ENCODE assay signal across 11 mouse cellular contexts in genomic region chr1:154409051-154409450, GRCm38 (mm10).
"Had no signal": no experiment of that assay in that cellular context is flagged by ENCODE, and none has a peak within 500 bp of the region (broad histone marks: within the 10 kb centered on the region; RNA-seq: fewer than 3 reads in every experiment).

No protein-coding gene starts in this region.

- DNase-seq: right cerebral cortex, adult 18-20 months; right cerebral cortex, postnatal 14 days; right cerebral cortex, postnatal 25 days; right cerebral cortex, postnatal 4 days; spleen, adult 18-20 months; thymus, adult 18-20 months; thymus, adult 2 months; thymus, postnatal 14 days; thymus, postnatal 25 days; thymus, postnatal 36 days; thymus, postnatal 4 days had no signal
